Mouse (Mus musculus) cerebral cortex, adult 2 months (tissue): Measurements from ENCODE around the gene Tcf7l1.

Experiments
- WGBS: fragments of 180-500 bp; shearing (Covaris S2); methylation state at CpG from one replicate; pipeline ENCODE4 v1.1.7; 2018; 5-methylcytosine and 5-hydroxymethylcytosine counted together

Tcf7l1 gene

GRCm38 (mm10) chr6:72744144-72744800, 44.8 kb downstream of the Tcf7l1 start:
- WGBS, result 46% methylated on average over 10 of the region's 10 CpGs

- WGBS, result 61% methylated on average over 3 of the region's 3 CpGs
These were observed 45.4 kb downstream of the Tcf7l1 start for GRCm38 (mm10) chr6:72743624-72744041.

- WGBS, result 85% methylated on average over 7 of the region's 7 CpGs
These were observed 46.7 kb downstream of the Tcf7l1 start for GRCm38 (mm10) chr6:72742331-72742730.

- 47% methylated on average over 20 of the region's 20 CpGs for WGBS
These were observed 48.2 kb downstream of the Tcf7l1 start for GRCm38 (mm10) chr6:72740596-72741421.

- WGBS, result 97% methylated on average over 11 of the region's 11 CpGs
These were observed 52.2 kb downstream of the Tcf7l1 start for GRCm38 (mm10) chr6:72736872-72737271.

GRCm38 (mm10) chr6:72735206-72735605, 53.8 kb downstream of the Tcf7l1 start:
- WGBS, result 70% methylated on average over 12 of the region's 12 CpGs

- WGBS, result 96% methylated on average over 3 of the region's 3 CpGs
These were observed 55.7 kb downstream of the Tcf7l1 start for GRCm38 (mm10) chr6:72733375-72733774.

GRCm38 (mm10) chr6:72732109-72732508, 56.9 kb downstream of the Tcf7l1 start:
- WGBS, result 85% methylated on average over 4 of the region's 4 CpGs

- 66% methylated on average over 8 of the region's 8 CpGs for WGBS
These were observed 58.5 kb downstream of the Tcf7l1 start for GRCm38 (mm10) chr6:72730560-72730849.

GRCm38 (mm10) chr6:72729831-72730559, 59.1 kb downstream of the Tcf7l1 start:
- 77% methylated on average over 14 of the region's 14 CpGs for WGBS

- 50% methylated on average over 6 of the region's 6 CpGs for WGBS
These were observed 61.2 kb downstream of the Tcf7l1 start for GRCm38 (mm10) chr6:72727826-72728225.

- WGBS, result 80% methylated on average over 8 of the region's 8 CpGs
These were observed 64.4 kb downstream of the Tcf7l1 start for GRCm38 (mm10) chr6:72724494-72725180.

GRCm38 (mm10) chr6:72723731-72724385, 65.2 kb downstream of the Tcf7l1 start:
- WGBS, result 73% methylated on average over 15 of the region's 15 CpGs

- 97% methylated on average over 4 of the region's 4 CpGs for WGBS
These were observed 65.9 kb downstream of the Tcf7l1 start for GRCm38 (mm10) chr6:72723143-72723542.

GRCm38 (mm10) chr6:72720852-72721251, 68.2 kb downstream of the Tcf7l1 start:
- WGBS, result 91% methylated on average over 3 of the region's 3 CpGs

- 11% methylated on average over 4 of the region's 4 CpGs for WGBS
These were observed 74.3 kb downstream of the Tcf7l1 start for GRCm38 (mm10) chr6:72714726-72715125.

- 71% methylated on average over 9 of the region's 9 CpGs for WGBS
These were observed 74.8 kb downstream of the Tcf7l1 start for GRCm38 (mm10) chr6:72714250-72714649.

GRCm38 (mm10) chr6:72711508-72712081, 77.5 kb downstream of the Tcf7l1 start:
- 29% methylated on average over 8 of the region's 8 CpGs for WGBS

- 66% methylated on average over 10 of the region's 10 CpGs for WGBS
These were observed 78.1 kb downstream of the Tcf7l1 start for GRCm38 (mm10) chr6:72710897-72711507.

GRCm38 (mm10) chr6:72699467-72700126, 89.5 kb downstream of the Tcf7l1 start:
- 72% methylated on average over 5 of the region's 5 CpGs for WGBS
